Mouse (Mus musculus) left cerebral cortex, adult 9 months (tissue): Measurements from ENCODE around the gene Pcnp.

Source experiments
- DNase-seq, 2 experiments: peaks; one replicate each; pipeline ENCODE4 v3.0.0; 2022; ENCODE audit warnings: low spot score in 2 of 2

Pcnp gene

GRCm38 (mm10) chr16:56036501-56036900 is 7.0 kb upstream of the Pcnp start:
- no peak for DNase-seq

DNA sequence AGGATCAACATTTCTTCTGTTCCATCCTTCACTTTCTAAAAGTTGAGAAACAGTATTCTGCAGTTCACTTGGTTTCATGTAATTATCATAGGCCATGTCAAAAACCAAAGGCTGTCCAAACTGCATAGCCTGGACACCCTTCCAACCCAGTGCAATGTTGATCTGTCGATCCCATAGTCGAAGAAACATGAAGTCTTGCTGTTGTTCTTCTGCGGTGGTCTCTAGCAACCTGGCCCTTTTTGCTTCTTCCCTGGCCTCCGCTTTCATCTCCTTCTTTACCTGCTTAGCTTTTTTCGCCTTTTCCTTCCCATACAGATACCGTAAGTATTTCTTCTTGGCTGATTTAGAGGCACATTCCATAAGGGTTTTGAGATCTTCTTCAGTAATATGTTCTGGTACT is 5.0 kb upstream of the Pcnp start:
- no peak for DNase-seq

DNA sequence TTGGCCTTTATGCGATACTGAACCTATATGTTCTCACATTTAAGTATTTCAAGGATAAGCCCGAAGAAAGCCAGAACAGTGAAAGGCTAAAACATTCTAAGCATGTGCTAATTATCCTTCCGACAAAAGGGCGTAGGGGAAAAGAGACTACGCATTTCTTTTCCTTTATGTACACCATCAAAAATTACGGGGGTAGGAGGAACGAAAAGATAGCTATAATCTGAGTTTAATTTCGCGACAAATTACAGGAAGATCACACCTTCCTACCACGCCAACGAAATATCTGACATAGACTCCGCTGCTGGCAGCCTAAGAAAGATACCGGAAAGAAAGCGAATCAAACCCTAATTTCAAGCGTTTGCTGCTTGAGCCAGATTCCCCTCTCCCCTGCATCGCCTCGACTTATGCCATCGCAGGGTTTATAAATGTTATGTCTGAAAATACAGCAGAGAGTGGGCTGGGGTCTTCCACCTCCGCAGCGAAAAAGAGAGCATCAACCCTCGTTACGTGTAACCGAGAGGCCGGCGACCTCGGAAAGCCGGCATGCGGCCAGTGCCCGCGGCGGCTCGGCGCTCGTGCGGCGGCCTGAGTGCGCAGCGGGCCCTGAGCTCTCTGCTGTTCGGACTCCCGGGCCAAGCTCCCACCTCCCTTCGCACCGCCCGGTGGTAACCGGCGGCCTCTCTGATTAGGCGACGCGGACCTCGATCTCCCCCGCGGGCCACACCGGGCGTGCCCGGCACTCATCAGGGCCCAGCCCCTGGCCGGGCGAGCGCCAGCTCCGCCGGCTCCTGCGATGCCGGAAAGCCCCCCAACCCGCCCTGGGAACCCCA is 602 bp downstream of the Pcnp start:
- no peak for DNase-seq

- DNase-seq, result no peak
Observed at GRCm38 (mm10) chr16:56027854-56028629, 1.5 kb downstream of the Pcnp start.

DNA sequence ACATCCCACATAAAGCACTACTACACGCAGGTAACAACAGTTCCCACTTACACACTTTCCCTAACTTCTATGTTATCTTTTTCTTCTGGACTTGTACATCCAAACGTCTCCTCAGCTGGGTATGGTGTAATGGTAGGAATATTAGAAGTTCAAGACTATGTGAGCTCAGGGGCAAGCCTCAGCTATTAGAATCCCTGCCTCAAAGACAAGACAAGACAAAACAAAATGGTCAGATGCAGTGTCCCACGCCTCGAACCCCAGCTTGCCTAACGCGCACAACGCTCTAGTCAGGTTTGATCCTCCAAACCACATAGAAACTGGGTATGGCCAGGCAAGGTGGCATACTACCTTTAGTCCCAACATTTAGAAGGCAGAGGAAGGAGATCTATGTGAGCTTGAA is 9.9 kb downstream of the Pcnp start:
- DNase-seq, result no peak

- DNase-seq, result no peak
Observed at GRCm38 (mm10) chr16:56014076-56014475, 15.5 kb downstream of the Pcnp start.

- DNase-seq, result no peak
Observed at GRCm38 (mm10) chr16:56012789-56013743, 16.5 kb downstream of the Pcnp start.

DNA sequence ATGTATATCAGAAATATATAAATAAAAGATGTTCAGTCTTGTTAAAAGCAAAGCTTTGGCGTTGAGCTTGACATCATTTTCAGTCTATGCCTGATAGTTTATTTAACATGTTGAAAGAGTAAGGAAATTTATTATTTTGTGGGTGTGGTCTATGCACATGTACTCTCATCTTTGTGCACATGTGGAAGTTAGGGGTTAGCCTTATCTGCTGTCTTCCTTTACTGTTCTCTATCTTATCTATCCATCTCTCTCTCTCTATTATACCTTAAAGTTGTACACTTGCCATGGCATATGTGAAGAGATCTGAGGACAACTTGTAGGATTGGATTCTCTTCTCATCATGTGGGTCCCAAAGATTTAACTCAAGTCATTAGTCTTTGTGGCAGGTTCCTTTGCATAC is 20.7 kb downstream of the Pcnp start:
- DNase-seq, result no peak

DNA sequence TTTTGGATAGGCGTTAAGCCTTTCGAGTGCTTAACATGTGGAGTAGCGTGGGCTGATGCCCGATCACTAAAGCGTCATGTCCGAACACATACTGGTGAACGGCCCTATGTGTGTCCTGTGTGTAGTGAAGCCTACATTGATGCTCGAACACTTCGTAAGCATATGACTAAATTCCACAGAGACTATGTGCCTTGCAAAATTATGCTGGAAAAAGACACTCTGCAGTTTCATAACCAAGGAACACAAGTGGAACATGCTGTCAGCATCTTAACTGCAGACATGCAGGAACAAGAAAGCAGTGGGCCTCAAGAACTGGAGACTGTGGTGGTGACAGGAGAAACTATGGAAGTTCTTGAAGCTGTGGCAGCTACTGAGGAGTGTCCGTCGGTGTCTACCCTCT is 22.7 kb downstream of the Pcnp start:
- no peak for DNase-seq

DNA sequence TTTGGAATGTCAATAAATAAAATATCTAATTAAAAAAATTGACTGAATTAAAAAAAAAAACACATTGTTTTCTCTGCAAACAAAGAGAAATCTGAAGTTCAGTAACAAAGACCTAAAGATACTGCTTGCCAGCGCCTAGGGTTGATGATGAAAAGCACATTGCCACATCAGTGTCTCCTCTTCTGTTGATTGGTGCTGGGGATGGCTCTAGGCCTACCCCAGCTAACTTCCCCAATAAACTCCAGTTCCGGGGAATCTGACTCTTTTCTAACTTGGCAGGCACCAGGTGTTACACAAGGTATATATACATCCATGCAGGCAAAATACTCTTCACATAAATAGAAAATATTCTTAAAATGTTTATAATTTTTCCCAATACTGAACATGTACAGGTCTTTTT is 35.3 kb downstream of the Pcnp start:
- no peak for DNase-seq

- no peak for DNase-seq
Observed at GRCm38 (mm10) chr16:55990311-55990710, 39.2 kb downstream of the Pcnp start.

DNA sequence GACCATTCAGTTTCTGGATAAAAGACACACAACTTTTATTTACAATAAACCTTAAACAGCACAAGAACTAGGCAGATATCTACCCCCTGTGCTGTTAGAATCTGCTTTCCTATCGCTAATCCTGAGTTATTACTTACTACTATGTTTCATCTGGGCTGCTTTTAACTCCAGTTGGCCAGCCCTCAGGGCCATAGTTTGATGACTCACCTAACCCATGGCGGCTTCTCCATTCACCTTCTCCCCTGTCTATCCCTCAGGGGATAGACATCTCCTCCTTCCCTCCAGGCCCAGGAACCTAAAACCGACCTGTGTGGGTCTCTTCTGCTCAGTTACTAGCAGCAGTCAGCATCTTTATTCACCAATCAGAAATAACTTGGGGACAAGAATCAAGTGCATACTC is 43.5 kb downstream of the Pcnp start:
- no peak for DNase-seq

DNA sequence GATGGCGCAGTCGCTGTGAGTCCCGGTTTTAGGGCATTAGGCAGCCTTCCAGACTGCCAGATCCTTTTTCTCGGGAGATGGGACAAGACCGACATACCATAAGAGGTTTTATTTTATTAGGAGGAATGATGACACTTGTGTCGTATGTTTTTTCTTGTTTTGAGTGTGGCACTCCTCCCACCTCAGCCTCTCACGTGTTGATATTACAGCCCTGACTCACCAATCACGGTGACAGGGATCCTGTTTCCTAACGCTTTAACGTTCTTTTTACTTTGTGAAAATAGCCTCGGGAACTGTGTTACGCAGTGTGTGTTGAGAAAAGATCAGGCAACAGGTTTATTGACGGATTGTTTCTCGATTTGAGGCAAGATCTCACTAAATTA is 54.6 kb downstream of the Pcnp start:
- peak in 1 of 2 experiments; percentile 36 for DNase-seq

- peak; percentile 53 to 75 for DNase-seq
Observed at GRCm38 (mm10) chr16:55974256-55974902, 55.2 kb downstream of the Pcnp start.

GRCm38 (mm10) chr16:55973431-55974255 is 55.9 kb downstream of the Pcnp start, which contains the start of gene Zbtb11:
Zbtb11 (plus strand) TSS chr16:55973883.
- DNase-seq, result peak; percentile 92 to 98

GRCm38 (mm10) chr16:55972626-55973201 is 56.8 kb downstream of the Pcnp start:
- no peak for DNase-seq

- DNase-seq, result no peak
Observed at GRCm38 (mm10) chr16:55971735-55972615, 57.6 kb downstream of the Pcnp start.

- no peak for DNase-seq
Observed at GRCm38 (mm10) chr16:55970416-55970815, 59.1 kb downstream of the Pcnp start.

- DNase-seq, result no peak
Observed at GRCm38 (mm10) chr16:55969147-55969546, 60.4 kb downstream of the Pcnp start.
